Mouse (Mus musculus) left cerebral cortex, adult 2 months (tissue): ENCODE measurements at regions not wholly inside any gene's neighbourhood (a gene's known extent, or its start where the extent isn't known, plus 50 kb on each side); places are given as distances from the start of the nearest gene placed in this dataset.
A peak's percentile ranks its signal among the peaks of the same experiment; 100 is the strongest.
"Not testable (repeated sequence)": the region's sequence is repeated elsewhere in the genome, so short reads cannot be mapped to it uniquely, and the experiment has no call there.

Source experiments
- DNase-seq, 2 experiments: peaks; one replicate each; pipeline ENCODE4 v3.0.0; 2021 to 2022; ENCODE audit warnings: low spot score in 2 of 2, mixed read lengths in 1 of 2; ENCODE audit errors: extremely low spot score in 1 of 2
- H3K27ac ChIP-seq: fragments of 200-600 bp; 2 replicates; pipeline ENCODE4 v1.8.1; 2022
- H3K4me3 ChIP-seq: fragments of 200-600 bp; 2 replicates; pipeline ENCODE4 v1.8.1; 2022
- CTCF ChIP-seq: fragments of 200-600 bp; IDR thresholded peaks from 2 replicates; pipeline ENCODE4 v1.8.1; 2022; ENCODE audit warnings: antibody characterized with exemption, mild to moderate bottlenecking, moderate library complexity
- intact Hi-C: fragments of 180-260 bp; cut with DNase I; formaldehyde crosslinking; loops from one replicate; pipeline ENCODE4 v1.15.1; 2025

DNA sequence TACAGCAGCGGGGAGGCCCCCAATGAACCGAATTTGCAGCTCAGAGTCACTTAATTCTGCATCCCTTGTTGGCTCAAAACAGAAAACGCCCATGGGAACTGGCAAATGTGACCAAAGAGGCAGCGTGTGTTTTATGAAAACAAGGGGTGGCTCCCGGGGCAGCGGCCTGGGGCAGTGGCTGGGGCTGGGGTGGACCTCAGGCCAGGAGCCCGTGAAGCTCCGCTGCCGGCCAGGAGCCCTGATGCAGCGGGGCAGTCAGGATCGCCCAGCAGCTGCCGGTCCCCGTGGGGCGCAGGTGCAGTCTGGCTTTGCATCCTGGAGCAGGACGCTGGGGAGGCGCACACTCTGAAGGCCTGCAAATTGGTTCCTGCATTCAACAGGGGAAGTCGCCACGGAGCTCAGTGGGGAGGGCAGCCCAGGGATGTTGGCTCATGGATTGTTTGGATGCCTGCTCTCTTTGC, 104.4 kb upstream of the Gm9887 start:
- intact Hi-C loops = no loop called here
- DNase-seq = no peak
- Histone ChIP-seq H3K27ac (peak overlapping the region; percentile 40; the same call in 1 of the 2 replicates), H3K4me3 (no peak overlapping the region)
- no peak for TF ChIP-seq CTCF

- no peak for TF ChIP-seq CTCF
- no peak overlapping the region for H3K27ac ChIP-seq
- no peak overlapping the region for H3K4me3 ChIP-seq
- intact Hi-C loops = no loop called here
- no peak for DNase-seq
Measured at GRCm38 (mm10) chr12:69476131-69476530, 103.9 kb upstream of the Gm9887 start.

DNA sequence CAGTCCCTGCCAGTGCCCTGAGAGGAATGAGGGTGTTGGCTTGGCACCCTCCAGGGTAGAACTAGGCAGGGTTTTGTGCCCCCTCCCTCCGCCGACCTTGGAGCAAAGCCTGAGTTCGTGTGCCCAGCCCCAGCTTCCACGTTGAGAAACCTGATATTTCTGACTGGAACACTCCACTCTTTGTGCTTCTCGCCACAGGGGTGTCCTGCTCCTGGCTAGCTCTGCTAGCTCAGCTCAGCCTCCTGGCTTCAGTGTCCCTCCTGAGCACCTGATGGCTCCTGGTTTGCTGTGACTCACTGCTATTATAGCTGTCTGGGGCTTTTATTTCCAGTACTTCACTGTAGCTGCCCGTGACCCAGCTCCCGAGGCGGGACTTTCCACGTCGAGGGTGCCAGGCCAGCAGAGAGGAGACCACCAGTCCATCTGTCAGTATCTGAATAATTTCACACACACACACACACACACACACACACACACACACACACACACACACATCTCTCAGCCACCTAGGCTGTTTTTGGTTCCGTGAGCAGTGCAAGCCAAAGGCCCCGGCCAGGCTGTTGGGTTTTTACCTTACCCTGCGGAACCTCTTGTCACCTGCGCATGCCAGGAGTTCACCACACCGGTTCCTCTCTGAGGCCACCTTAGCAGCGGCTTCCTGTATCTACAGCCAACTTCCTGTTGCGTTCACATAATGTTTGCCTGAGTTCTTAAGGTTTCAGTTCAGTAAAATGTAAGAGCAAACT, 102.8 kb upstream of the Gm9887 start:
- intact Hi-C loops = no loop called here
- no peak for DNase-seq
- Histone ChIP-seq H3K4me3 (no peak overlapping the region), H3K27ac (no peak overlapping the region)
- no peak for TF ChIP-seq CTCF

GRCm38 (mm10) chr12:69474141-69474915, 102.1 kb upstream of the Gm9887 start:
- DNase-seq = no peak
- H3K27ac ChIP-seq = no peak overlapping the region
- intact Hi-C loops = no loop called here
- H3K4me3 ChIP-seq = no peak overlapping the region
- TF ChIP-seq CTCF = no peak

DNA sequence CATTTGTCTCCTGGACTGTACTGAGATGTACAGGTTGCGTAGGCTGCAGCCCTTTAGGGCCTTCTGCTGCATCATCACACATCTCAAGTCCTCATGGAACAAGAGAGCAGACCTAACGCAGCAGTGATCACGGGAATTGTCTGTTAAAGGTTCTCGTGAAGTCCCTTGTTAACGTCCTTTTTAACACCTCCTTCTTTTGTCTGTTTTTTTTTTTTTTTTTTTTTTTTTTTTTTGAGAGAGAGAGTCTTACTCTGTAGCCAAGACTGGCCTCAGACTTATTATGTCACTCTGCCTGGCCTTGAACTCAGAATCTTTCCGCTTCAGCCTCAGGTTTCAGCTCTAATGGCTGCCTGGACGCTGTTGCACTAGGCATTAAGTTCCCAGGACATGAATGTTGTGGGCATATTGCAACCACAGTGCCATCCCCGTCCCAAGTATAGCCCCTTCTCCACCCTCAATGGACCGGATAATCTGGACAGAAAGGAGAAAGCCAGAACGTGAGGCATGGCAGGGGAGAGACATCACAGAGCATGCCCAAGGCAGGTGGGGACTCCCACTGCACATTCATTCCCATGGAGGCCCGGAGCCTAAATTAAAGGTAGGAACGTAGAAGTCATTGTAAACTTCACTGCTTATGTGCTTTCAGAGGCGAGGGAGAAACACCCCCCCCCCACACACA, 101.3 kb upstream of the Gm9887 start:
- TF ChIP-seq CTCF = no peak
- Histone ChIP-seq H3K4me3 (no peak overlapping the region), H3K27ac (no peak overlapping the region)
- DNase-seq = no peak
- intact Hi-C loops = no loop called here

- no peak for DNase-seq
- intact Hi-C loops = no loop called here
- Histone ChIP-seq H3K4me3 (no peak overlapping the region), H3K27ac (no peak overlapping the region)
- TF ChIP-seq CTCF = no peak
Measured at GRCm38 (mm10) chr12:69472912-69473311, 100.7 kb upstream of the Gm9887 start.

- TF ChIP-seq CTCF = no peak
- intact Hi-C loops = no loop called here
- H3K4me3 ChIP-seq = no peak overlapping the region
- DNase-seq = no peak
- no peak overlapping the region for H3K27ac ChIP-seq
Measured at GRCm38 (mm10) chr12:69471876-69472275, 99.6 kb upstream of the Gm9887 start.

DNA sequence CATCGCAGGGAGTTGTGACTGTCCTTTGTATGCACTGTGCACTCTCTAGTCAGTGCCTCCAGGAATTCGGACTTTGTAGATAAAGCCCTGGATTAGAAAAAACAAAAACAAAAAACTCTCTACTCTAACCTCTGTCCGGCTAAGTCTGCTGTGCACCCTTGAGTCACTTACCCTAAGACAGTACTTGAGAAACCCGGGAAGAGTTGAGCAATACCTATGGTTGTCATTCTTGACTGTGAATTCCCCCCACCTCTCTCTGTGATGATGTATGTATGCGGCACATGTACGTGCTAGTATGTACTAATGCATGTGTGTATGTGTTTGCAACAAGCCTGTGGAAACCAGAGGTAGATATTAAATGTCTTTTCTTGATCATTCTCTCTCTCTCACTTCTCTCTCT, 96.7 kb upstream of the Gm9887 start:
- intact Hi-C loops = no loop called here
- no peak for TF ChIP-seq CTCF
- H3K4me3 ChIP-seq = no peak overlapping the region
- H3K27ac ChIP-seq = no peak overlapping the region
- DNase-seq = no peak

GRCm38 (mm10) chr12:69467363-69467762, 95.1 kb upstream of the Gm9887 start:
- no peak for TF ChIP-seq CTCF
- H3K4me3 ChIP-seq = no peak overlapping the region
- intact Hi-C loops = no loop called here
- DNase-seq = no peak
- no peak overlapping the region for H3K27ac ChIP-seq

DNA sequence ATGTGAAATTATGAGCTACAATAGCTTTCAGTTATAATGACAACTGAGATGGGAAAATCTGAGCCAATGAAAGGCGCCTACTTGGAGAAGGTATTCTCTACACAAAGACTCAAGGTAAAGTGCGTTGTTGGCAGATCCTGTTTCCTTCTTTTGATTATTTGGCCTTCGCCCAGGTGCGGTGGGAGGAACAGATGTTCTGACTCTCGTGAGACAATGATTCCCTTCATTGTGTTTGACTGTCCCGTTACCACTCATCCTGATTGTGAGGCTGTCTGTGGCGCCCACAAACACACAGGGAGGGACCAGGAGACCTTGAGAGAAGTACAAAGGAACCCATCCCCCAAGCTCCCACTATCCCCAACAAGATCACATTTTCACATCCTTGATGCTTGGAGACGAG, 92.6 kb upstream of the Gm9887 start:
- DNase-seq = no peak
- H3K27ac ChIP-seq = no peak overlapping the region
- no peak for TF ChIP-seq CTCF
- intact Hi-C loops = no loop called here
- no peak overlapping the region for H3K4me3 ChIP-seq

DNA sequence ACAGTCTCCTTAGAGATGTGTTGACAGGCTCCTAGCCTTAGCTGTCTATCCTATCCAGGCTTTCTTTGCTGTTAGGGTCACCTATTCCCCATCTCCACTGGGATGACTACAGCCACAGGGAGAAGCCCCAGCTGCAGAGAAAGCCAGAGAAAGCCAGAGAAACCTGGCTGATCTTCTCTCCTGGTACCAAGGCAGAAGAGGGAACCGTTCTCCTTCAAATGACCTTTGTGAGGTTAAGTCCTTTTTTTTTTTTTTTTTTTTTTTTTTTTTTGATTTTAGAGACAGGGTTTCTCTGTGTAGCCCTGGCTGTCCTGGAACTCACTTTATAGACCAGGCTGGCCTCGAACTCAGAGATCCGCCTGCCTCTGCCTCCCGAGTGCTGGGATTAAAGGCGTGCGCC, 91.1 kb upstream of the Gm9887 start:
- DNase-seq, H3K27ac ChIP-seq, H3K4me3 ChIP-seq, intact Hi-C loops: not testable (repeated sequence)
